Mouse (Mus musculus): ENCODE measurements around the gene Fas.

DNA sequence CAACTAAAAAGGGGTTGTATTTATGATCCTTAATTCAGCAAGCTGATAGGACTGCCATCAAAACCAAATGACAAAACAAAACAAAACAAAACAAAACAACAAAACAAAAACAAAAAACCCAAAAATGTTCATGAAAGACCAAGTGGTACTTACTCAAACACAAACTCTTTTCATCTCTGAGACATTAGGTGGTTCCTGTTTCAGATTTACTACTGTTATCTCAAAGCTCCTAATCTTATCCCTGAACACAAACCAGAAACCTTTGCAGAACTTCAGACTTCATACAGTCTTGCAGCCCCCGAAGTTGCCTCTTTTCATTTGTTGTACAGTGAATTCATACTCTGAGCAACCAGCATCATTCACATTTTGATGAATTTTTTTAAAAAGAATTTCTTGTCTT lies 8.1 kb downstream of the Fas start:
- no peak for TF ChIP-seq CTCF (conservative IDR thresholded peaks at IDR 0.05; ENCODE audit: insufficient read depth, insufficient read length, low read depth, low read length)
- no peak for TF ChIP-seq POLR2A (IDR thresholded peaks at IDR 0.05; ENCODE audit: low read depth, low read length)
